Mouse (Mus musculus): ENCODE data around the gene Bloc1s3.

The Bloc1s3 gene
- long read RNA-seq, experiment 1, transcript Bloc1s3-201 (2 exons, 3,188 nt): major isoform, 6 of 7 reads
- long read RNA-seq, experiment 1, partial matches to known transcripts: 0 of 7 reads
- long read RNA-seq, experiment 1, other reads (novel, unspliced or antisense): 1 of 7 reads
- long read RNA-seq, experiment 2, transcript Bloc1s3-201 (2 exons, 3,188 nt): major isoform, 7 of 8 reads
- long read RNA-seq, experiment 2, partial matches to known transcripts: 0 of 8 reads
- long read RNA-seq, experiment 2, other reads (novel, unspliced or antisense): 1 of 8 reads

DNA sequence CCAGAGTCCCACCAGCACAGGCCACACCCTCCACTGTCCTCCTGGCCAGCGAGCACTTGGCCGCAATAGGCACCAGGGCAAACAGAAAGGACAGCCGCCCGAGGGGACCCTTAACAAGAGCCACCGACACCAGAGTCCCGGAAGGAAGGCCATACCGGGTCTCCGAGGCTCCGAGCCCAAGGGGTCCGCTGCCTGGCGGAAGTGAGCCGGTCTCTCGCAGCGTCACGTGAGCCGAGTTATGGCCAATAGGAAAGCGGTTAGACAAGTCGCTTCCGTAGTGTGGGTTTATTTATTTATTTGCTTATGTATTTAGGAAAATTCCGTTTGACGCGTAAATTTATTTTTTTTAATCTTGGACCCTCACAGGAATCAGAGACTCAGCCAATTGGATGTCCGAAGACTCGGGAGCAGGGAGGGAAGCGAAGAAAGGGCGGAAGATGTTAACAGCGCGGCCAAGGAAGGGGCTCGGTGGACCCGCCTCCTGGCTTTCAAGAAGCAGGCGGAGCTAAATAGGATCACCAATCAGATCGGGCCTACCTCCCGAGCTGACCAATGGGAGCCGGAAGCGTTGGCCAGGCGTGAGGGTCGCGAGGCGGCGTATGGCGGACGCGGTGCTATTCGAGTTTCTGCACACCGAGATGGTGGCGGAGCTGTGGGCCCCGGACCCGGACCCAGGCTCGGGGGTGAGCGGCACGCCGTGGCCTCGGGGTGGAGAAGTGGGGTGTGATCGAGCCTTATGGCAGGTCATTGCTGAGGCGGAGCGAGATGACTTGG, at the start of gene Bloc1s3, which contains the start of gene Trappc6a:
Gene Bloc1s3 (minus strand): TSS at position 218 of the 774 bp plus-strand sequence.
Gene Trappc6a (plus strand): TSS at position 246 of the 774 bp plus-strand sequence.
- intact Hi-C loops (cut with DNase I): loop anchor here (5.0 kb wide), 2 partner anchors 51 to 64 kb away; partner anchors contain the start of gene Mark4

DNA sequence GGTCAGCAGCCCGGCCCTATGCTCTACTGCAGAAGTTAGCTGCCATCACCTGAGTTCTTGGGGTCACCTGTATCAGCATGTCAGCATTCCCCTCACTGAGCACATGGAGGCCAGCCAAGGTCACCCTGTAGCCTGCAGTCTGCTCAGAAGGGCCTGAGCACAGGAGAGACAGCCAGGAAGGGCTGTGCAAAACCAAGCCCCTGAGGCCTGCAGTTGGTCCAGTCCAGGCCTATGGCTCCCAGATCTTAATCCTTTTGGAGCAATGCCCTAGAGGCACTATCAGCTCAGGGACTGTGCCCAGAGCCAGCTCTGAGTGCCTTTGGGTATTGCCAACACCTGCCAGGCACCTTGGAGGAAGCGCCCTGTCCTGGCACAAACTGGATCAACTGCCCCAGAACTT, 48.9 kb upstream of the Bloc1s3 start:
- intact Hi-C loops (cut with DNase I): loop anchor here (5.0 kb wide), 1 partner anchor 35 kb away; no protein-coding TSS in a partner anchor

DNA sequence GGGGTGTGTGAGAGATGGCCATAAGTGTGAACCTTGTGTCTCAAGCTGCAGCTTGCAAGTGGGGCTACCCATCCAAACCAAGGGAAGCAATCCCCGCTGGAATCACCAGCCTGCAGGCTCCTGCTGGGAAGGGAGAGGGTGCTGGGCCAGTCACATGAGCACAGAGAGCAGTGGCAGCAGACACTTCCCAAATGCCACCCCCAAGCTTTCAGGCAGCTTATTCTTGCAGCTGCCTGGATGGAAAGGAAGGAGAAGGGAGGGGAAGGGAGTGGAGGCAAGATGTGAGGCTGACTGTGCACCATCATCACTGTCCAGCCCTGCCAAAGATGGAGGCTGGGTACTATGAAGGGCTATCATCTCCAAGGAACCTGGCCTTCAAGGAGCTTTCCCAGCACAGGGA, 46.0 kb upstream of the Bloc1s3 start:
- intact Hi-C loops (cut with DNase I): no loop called here

GRCm38 (mm10) chr7:19552443-19552842, 44.3 kb upstream of the Bloc1s3 start:
- intact Hi-C loops (cut with DNase I): no loop called here

DNA sequence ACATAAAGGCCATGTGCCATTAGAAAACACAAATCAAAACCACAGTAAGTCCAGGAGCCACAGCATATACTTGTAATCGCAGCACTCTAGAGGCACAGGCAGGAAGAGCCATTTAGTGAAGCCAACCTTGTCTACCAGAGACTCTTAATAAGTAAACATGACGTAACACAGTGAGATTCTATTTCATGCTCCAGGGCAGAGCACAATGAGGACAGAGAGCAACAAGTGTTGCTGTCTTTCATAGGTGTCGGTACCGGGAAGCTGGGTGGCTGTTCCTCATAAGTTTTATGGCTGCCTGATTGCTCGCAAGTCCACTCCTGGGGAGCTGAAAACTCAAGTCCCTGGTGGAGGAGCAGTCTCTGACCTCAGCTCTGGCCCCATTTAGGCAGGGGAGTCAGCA, 43.5 kb upstream of the Bloc1s3 start:
- intact Hi-C loops (cut with DNase I): no loop called here

GRCm38 (mm10) chr7:19549394-19549793, 41.2 kb upstream of the Bloc1s3 start:
- intact Hi-C loops (cut with DNase I): no loop called here

DNA sequence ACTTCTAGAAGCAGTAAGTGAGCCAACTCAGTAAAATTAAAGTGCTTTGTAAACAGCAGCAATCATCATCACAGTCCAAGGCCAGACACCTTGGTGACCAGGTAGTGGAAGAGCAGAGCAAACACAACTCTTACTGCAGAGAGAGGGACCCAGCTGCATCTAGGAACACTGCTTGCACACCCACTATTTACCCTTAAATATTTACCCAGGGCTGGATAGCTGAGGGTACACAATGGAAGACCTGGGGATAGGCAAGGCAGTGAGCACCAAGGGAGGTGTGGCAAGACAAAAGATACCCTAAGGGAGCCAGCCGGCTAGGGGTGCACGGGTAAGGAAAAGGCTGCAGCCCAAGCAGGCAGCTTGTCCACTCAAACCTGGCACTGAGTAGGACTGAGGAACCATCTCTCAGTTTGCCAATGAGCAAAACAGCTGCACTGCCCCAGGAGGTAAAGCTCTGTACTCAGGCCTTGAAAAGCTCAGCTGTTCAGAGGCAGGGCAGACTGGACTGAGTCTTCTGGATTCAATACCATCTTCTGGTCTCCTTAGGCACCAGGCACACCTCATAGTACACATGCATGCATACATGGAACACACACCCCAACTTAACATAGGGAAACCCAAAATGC, 39.3 kb upstream of the Bloc1s3 start:
- intact Hi-C loops (cut with DNase I): no loop called here

- intact Hi-C loops (cut with DNase I): no loop called here
Observed at GRCm38 (mm10) chr7:19546007-19546406, 37.8 kb upstream of the Bloc1s3 start.

GRCm38 (mm10) chr7:19543584-19543983, 35.4 kb upstream of the Bloc1s3 start:
- intact Hi-C loops (cut with DNase I): no loop called here

GRCm38 (mm10) chr7:19542155-19542691, 34.1 kb upstream of the Bloc1s3 start:
- intact Hi-C loops (cut with DNase I): no loop called here

- intact Hi-C loops (cut with DNase I): no loop called here
Observed at GRCm38 (mm10) chr7:19541681-19542154, 33.6 kb upstream of the Bloc1s3 start.

GRCm38 (mm10) chr7:19540771-19541566, 32.8 kb upstream of the Bloc1s3 start:
- intact Hi-C loops (cut with DNase I): no loop called here

GRCm38 (mm10) chr7:19534676-19535075, 26.5 kb upstream of the Bloc1s3 start:
- intact Hi-C loops (cut with DNase I): no loop called here

- intact Hi-C loops (cut with DNase I): no loop called here
Observed at GRCm38 (mm10) chr7:19532240-19532639, 24.1 kb upstream of the Bloc1s3 start.

GRCm38 (mm10) chr7:19531077-19531476, 22.9 kb upstream of the Bloc1s3 start:
- intact Hi-C loops (cut with DNase I): no loop called here

- intact Hi-C loops (cut with DNase I): no loop called here
Observed at GRCm38 (mm10) chr7:19525105-19525481, 16.9 kb upstream of the Bloc1s3 start.

- intact Hi-C loops (cut with DNase I): loop anchor here (5.0 kb wide), 1 partner anchor 33 kb away; no protein-coding TSS in a partner anchor
Observed at GRCm38 (mm10) chr7:19524420-19525104, 16.4 kb upstream of the Bloc1s3 start.

DNA sequence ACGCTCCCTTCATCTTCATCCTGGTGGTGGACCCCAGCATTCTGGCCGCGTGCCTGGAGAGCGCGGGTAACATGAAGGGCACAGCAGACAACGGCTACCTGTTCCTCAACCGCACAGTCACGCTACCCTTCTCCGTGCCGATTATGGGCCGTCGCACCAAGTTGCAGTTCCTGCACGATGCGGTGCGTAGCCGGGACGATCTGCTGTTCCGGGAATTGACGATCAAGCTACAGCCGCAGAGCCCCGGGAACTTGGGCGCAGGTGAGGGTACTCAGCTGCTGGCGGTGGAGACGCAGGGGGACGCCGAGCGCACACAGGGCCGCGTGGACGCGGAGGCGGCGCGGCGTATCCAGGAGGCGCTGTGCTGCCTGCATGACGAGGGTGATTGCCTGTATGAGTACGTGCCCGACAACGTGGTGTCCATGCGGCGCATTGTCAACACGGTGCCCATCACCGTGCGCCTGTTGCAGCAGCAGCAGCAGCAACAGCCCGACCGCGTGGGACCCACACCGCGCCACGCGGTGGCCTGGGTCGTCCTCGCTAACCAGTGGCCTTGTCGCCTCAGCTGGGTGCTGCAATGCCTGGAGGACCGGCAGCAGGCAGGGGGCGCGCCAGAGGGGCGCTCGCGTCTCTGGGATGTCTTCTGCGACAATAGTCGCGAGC, 15.7 kb upstream of the Bloc1s3 start:
- intact Hi-C loops (cut with DNase I): loop anchor here (5.0 kb wide), 1 partner anchor 33 kb away; no protein-coding TSS in a partner anchor

DNA sequence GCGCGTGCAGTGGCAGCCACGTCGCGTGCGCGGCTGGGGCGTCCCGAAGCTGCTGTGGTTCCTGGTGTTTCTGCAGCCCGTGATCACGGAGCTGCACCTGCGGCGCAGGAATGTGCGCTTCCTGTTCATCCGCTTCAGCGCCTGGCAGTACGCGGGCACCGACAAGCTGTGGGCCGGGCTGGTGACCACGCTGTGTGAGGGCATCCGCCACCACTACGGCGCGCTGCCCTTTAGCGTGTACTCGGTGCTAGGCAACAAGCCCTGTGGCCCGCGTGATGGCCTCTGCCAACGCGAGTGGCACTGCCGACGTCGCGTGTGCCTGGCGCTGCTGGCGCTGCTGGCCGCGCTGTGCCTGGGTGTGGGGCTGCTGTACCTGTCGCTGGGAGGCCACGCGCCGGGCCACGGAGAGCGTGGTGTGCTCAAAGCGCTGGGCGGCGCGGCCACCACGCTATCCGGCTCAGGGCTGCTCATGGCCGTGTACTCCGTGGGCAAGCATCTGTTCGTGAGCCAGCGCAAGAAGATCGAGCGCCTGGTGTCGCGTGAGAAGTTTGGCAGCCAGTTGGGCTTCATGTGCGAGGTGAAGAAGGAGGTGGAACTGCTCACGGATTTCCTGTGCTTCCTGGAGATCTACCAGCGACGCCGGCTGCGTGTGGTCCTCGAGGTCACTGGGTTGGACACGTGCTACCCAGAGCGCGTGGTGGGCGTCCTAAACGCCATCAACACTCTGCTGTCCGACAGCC, 15.0 kb upstream of the Bloc1s3 start:
- intact Hi-C loops (cut with DNase I): loop anchor here (5.0 kb wide), 1 partner anchor 34 kb away; no protein-coding TSS in a partner anchor

Measured in adrenal gland (tissue).